Mouse (Mus musculus) retina, postnatal 1 day (tissue): ENCODE results near the gene Pdzd11.

Experiments
- DNase-seq: peaks from one replicate; pipeline ENCODE4 v3.0.0-alpha.2; 2012

The Pdzd11 gene

GRCm38 (mm10) chrX:100625802-100626793, at the start of gene Pdzd11:
TSS of gene Pdzd11 (minus strand) at chrX:100626568.
- DNase-seq = peak; percentile 96

- no peak for DNase-seq
Observed at GRCm38 (mm10) chrX:100664825-100665224, 38.5 kb upstream of the Pdzd11 start.

- DNase-seq = no peak
Observed at GRCm38 (mm10) chrX:100652848-100653247, 26.5 kb upstream of the Pdzd11 start.

- no peak for DNase-seq
Observed at GRCm38 (mm10) chrX:100638477-100638876, 12.1 kb upstream of the Pdzd11 start.

- no peak for DNase-seq
Observed at GRCm38 (mm10) chrX:100629076-100629475, 2.7 kb upstream of the Pdzd11 start.

- DNase-seq = no peak
Observed at GRCm38 (mm10) chrX:100625546-100625801, 894 bp downstream of the Pdzd11 start, which contains the start of gene Kif4. TSS of gene Kif4 (plus strand) at chrX:100625737.

GRCm38 (mm10) chrX:100625146-100625545, 1.2 kb downstream of the Pdzd11 start:
- DNase-seq = no peak

- DNase-seq = no peak
Observed at GRCm38 (mm10) chrX:100624242-100624641, 2.1 kb downstream of the Pdzd11 start.

GRCm38 (mm10) chrX:100621366-100621765, 5.0 kb downstream of the Pdzd11 start:
- DNase-seq = no peak

- DNase-seq = no peak
Observed at GRCm38 (mm10) chrX:100618488-100618887, 7.9 kb downstream of the Pdzd11 start.

GRCm38 (mm10) chrX:100605314-100605713, 21.1 kb downstream of the Pdzd11 start, which contains the start of gene Arr3:
TSS of gene Arr3 (plus strand) at chrX:100605497.
- DNase-seq = peak; percentile 57

GRCm38 (mm10) chrX:100599755-100600154, 26.6 kb downstream of the Pdzd11 start:
- no peak for DNase-seq

- DNase-seq = peak; percentile 56
Observed at GRCm38 (mm10) chrX:100597439-100597838, 28.9 kb downstream of the Pdzd11 start.

- no peak for DNase-seq
Observed at GRCm38 (mm10) chrX:100594791-100595190, 31.6 kb downstream of the Pdzd11 start, which contains the start of gene P2ry4. TSS of gene P2ry4 (minus strand) at chrX:100594869.
